In genomic region chr5:125148686-125149085, GRCm38 (mm10) we compare ENCODE assay signal across 8 mouse cellular contexts. TPM values are rescaled to one million over a fixed set of nuclear protein-coding genes. Genes with fewer than 3 reads are reported as not detected.
A peak's percentile ranks its signal among the peaks of the same experiment; 100 is the strongest.
DNase-seq lines count a peak whose midpoint lies in the region; ATAC-seq and TF ChIP-seq lines count a peak whose summit lies in the region.

No protein-coding gene starts in this region.

- peak; percentile 82 for DNase-seq in adrenal gland, adult 2 months
- DNase-seq in adrenal gland, postnatal 4 days (ENCODE audit: low spot score in 2 of 2) = no peak
- DNase-seq in adrenal gland, postnatal 14 days = peak; percentile 87
- DNase-seq in heart, adult 2 months = peak; percentile 71 to 83
- peak; percentile 76 for DNase-seq in kidney, postnatal 14 days
- DNase-seq in left cerebral cortex, postnatal 36 days (ENCODE audit: low spot score in 2 of 2) = no peak

- H3K27me3 ChIP-seq in heart, adult 2 months (ENCODE audit: control insufficient read depth, insufficient read depth, low read length) = no peaks in the 10 kb centered on the region
- H3K27me3 ChIP-seq in neural tube, embryonic 14.5 days (ENCODE audit: control insufficient read depth, insufficient read depth, low read length) = no peaks in the 10 kb centered on the region

- no peaks in the 10 kb centered on the region for H3K9me3 ChIP-seq in neural tube, embryonic 14.5 days (ENCODE audit: control insufficient read depth, low read length)

- no peak for TF ChIP-seq POLR2A in heart, adult 2 months (IDR thresholded peaks at IDR 0.05; ENCODE audit: insufficient read depth, low read depth, low read length)

- peaks cover 36% of the 10 kb centered on the region for H3K4me1 ChIP-seq in heart, adult 2 months (ENCODE audit: control insufficient read depth, insufficient read depth, low read length)
- peaks cover 69% of the 10 kb centered on the region for H3K4me1 ChIP-seq in neural tube, embryonic 14.5 days (ENCODE audit: control insufficient read depth, insufficient read depth, low read length)

- no peak for TF ChIP-seq CTCF in heart, adult 2 months (IDR thresholded peaks at IDR 0.05)

- H3K4me2 ChIP-seq in neural tube, embryonic 14.5 days (ENCODE audit: low read depth, low read length) = no peak overlapping the region

- peak overlapping the region; percentile 62 for H3K27ac ChIP-seq in heart, adult 2 months
- peak overlapping the region; percentile 69 for H3K27ac ChIP-seq in neural tube, embryonic 14.5 days (ENCODE audit: low read depth, low read length)

- TF ChIP-seq EP300 in heart, adult 2 months (IDR thresholded peaks at IDR 0.05; ENCODE audit: insufficient read depth, low read depth, low read length) = no peak

- H3K79me2 ChIP-seq in heart, adult 2 months (replicated peaks; ENCODE audit: control insufficient read depth, insufficient read depth, low read length) = peaks cover 10% of the 10 kb centered on the region

- no peak overlapping the region for H3K9ac ChIP-seq in heart, adult 2 months (ENCODE audit: low read depth, low read length)
- no peak overlapping the region for H3K9ac ChIP-seq in neural tube, embryonic 14.5 days (replicated peaks; ENCODE audit: low read depth, low read length)

- ATAC-seq in neural tube, embryonic 14.5 days (ENCODE audit: low read depth) = no peak
- no peak for ATAC-seq in megakaryocyte, adult 5-6 weeks (ENCODE audit: poor library complexity, severe bottlenecking)

- H3K4me3 ChIP-seq in heart, adult 2 months = no peak overlapping the region
- H3K4me3 ChIP-seq in neural tube, embryonic 14.5 days (ENCODE audit: low read depth, low read length) = no peak overlapping the region

- 2% methylated on average over 5 of the region's 5 CpGs for WGBS in heart, adult 2 months
- 23% methylated on average over 5 of the region's 5 CpGs for WGBS in neural tube, embryonic 14.5 days

- intact Hi-C loops in heart, adult 2 months (cut with DNase I) = no loop called here
- intact Hi-C loops in left cerebral cortex, postnatal 36 days (cut with DNase I) = no loop called here

- no peaks in the 10 kb centered on the region for H3K36me3 ChIP-seq in heart, adult 2 months (ENCODE audit: control insufficient read depth, insufficient read depth, low read length)
- no peaks in the 10 kb centered on the region for H3K36me3 ChIP-seq in neural tube, embryonic 14.5 days (ENCODE audit: control insufficient read depth, insufficient read depth, low read length)

RNA-seq across cellular contexts. Expression of gene Ncor2, which starts 30.3 kb away (rescaled TPM):
- total RNA-seq in adrenal gland, adult 2 months (2021) = 100 to 1,000 TPM; 149 to 340 TPM
- 183 and 229 TPM in 2 replicates for polyA plus RNA-seq in adrenal gland, adult 2 months (2012; rRNA removed)
- 100 to 1,000 TPM; 240 to 243 TPM for total RNA-seq in adrenal gland, postnatal 4 days (2021)
- total RNA-seq in adrenal gland, postnatal 14 days (2021) = 165 and 192 TPM in 2 replicates
- total RNA-seq in heart, adult 2 months (2021) = 10 to 100 TPM; 73.5 to 77.5 TPM
- 27.9 and 39.1 TPM in 2 replicates for polyA plus RNA-seq in heart, adult 2 months (2012; rRNA removed)
- polyA plus RNA-seq in neural tube, embryonic 14.5 days (2014; fragmentation: Nextera tagmentation; extraction: Ambion mirVana) = 29.1 and 32.8 TPM in 2 replicates
- total RNA-seq in left cerebral cortex, postnatal 36 days (2021) = 100 to 1,000 TPM; 167 to 240 TPM
- total RNA-seq in megakaryocyte, adult 5-6 weeks (2015) = 87.7 and 107 TPM in 2 replicates
- total RNA-seq in megakaryocyte, adult 5-6 weeks (2017) = 15.0 and 21.5 TPM in 2 replicates

Comparison
In these comparisons a context has a peak if more than half of its experiments do, and no peak if none do; other contexts are left out.
1. DNase-seq: peak in adrenal gland, adult 2 months (single experiment), adrenal gland, postnatal 14 days (single experiment), heart, adult 2 months (2 of 2) and kidney, postnatal 14 days (single experiment); none in adrenal gland, postnatal 4 days (0 of 2) and left cerebral cortex, postnatal 36 days (0 of 2).